Mouse (Mus musculus) CD4-positive, CD25-positive, alpha-beta regulatory T cell, adult 2 months (primary cell): Measurements from ENCODE around the gene Wdr90.
A peak's percentile ranks its signal among the peaks of the same experiment; 100 is the strongest.
"Not testable (repeated sequence)": the region's sequence is repeated elsewhere in the genome, so short reads cannot be mapped to it uniquely, and the experiment has no call there.

Source experiments
- DNase-seq: peaks from one replicate; pipeline ENCODE4 v3.0.0-alpha.2; 2012; ENCODE audit warnings: low read depth, low spot score

Gene Wdr90

DNA sequence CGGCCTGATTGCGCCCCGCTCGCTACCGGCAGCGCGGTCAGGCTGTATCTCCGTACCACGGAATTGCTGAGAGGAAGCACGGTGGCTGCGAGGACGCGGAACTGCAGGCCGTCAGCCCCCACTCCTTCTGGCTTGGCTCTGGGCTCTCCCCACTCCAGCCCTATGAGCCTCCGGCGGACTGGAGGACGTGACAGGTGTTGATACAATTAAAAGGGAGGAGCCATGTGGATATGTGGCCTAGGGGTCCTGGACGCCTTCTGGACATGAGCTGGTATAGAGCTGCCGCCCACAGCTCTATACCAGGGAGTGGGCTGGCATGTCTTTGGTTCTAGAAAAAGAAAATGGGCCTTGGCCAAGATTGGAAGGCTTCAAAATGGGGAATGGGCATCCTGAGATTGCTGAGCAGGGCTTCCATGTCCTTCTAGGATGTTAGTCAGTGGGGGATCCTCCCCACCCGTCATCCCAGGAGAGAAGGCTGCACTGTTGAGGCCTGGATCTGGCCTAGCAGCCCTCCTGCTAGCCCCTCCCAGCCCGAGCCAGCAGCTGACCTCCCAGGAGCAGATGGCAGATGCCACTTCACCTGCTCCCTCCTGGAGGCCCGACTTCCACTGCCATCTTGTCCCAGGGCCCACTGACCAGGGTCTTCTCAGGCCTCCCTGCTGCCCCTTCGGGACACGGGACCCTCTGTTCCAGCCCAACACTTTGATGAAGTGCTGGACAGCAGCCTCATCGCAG lies 51.5 kb downstream of the Wdr90 start:
- no peak for DNase-seq

GRCm38 (mm10) chr17:25808789-25809605 lies 52.3 kb downstream of the Wdr90 start, which contains the start of gene Fbxl16:
Fbxl16 (plus strand) TSS chr17:25809085.
- DNase-seq = peak; percentile 43

DNA sequence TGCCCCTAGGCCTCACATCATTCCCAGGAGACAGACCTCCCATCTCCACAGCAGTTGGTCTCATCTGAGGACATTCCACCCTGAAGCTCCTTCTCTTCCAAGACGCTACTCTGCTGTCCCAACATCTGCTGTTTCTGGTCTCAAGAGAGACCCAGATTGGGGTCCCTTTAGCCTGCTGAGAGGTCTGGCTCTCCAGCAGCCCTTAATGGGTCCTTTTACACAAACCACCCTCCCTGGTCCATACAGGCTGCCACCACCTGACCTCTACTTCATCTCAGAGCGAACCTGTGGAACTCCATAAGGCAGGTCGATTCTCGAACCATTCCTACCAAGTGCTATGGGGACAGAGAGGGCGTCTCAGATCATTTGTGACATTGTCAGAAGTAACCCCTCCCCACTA lies 53.3 kb downstream of the Wdr90 start:
- no peak for DNase-seq

DNA sequence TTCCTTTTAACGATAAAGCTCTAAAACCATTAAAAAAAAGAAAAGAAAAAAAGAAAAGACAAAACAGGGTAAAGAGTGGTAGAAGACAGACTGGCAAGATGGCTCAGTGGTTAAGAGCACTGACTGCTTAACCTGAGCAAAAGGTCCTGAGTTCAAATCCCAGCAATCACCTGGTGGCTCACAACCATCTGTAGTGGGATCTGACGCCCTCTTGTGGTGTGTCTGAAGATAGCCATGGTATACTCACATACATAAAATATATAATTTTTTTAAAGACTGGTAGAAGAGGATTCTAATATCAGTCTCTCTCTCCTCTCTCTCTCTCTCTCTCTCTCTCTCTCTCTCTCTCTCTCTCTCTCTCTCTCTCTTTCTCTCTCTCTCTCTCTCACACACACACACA lies 53.8 kb downstream of the Wdr90 start:
- DNase-seq = not testable (repeated sequence)

- DNase-seq = no peak
These were observed 54.8 kb downstream of the Wdr90 start for GRCm38 (mm10) chr17:25806507-25806906.

GRCm38 (mm10) chr17:25802825-25803517 lies 58.3 kb downstream of the Wdr90 start:
- DNase-seq = no peak

- DNase-seq = peak; percentile 87
These were observed 60.3 kb downstream of the Wdr90 start for GRCm38 (mm10) chr17:25801029-25801428.

DNA sequence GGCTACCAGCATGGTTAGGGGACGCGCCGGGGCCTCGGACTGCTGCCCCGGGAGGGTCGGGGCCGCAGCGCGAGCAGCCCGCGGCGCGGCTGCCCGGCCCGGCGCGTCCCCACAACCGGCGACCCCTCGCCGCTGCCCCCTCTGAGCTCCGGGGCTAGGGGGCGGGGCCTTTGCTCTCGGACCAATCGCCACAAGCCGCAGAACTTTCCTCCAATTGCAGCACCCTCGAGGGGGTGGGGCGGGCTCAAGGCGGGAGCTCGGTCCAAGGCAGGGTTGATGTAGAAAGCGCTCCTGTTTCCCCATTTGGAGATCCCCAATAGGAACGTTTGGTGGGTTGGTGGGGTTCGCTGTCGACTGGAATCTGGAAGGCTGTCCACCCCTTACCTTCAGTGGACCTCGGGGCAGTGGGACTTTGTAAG lies 64.3 kb downstream of the Wdr90 start, which contains the start of gene Metrn:
Gene Metrn, minus strand, starts transcription at position 186 of the 419 bp plus-strand sequence.
- DNase-seq = peak; percentile 87

DNA sequence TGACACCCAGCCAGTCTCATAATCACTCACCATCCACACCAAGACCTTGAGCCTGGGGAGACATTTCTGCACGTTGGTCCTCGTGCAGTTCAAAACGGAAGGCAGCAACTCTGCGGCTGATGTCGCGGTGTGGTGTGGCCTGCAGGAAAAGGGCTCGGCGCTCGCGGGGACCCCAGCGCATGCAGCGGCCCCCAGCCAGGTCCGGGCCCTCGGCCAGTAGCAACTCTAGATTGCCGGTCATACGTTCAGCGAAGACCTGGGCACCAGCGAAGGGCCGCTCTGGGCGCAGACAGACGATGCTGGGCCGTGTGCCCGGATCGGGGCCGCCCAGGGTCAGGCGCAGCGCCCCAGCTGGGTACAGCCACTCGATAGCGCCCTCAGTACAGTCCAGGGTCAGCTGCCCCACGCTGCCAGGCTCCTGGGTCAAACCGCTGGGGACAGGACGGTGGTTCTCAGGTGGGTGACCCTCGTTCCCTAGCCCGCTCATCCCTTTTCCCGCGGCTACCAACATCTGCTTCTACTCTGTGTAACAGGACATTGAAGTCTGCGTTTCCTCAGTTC lies 65.0 kb downstream of the Wdr90 start:
- DNase-seq = peak; percentile 22

- no peak for DNase-seq
These were observed 65.7 kb downstream of the Wdr90 start, which contains the start of gene AC134908.4 for GRCm38 (mm10) chr17:25795609-25796092. AC134908.4 (minus strand) TSS chr17:25795659.

- no peak for DNase-seq
These were observed 66.3 kb downstream of the Wdr90 start for GRCm38 (mm10) chr17:25794998-25795397.
